Mouse (Mus musculus) B cell, adult 67 days (primary cell): ENCODE measurements around the gene Ly6g6d. TPM values are rescaled to one million over a fixed set of nuclear protein-coding genes. Genes with fewer than 3 reads are reported as not detected.

Experiments
- total RNA-seq, 2 experiments: library from RNA; stranded (reverse); gene quantifications; 4 replicates each; pipeline ENCODE4 v1.2.4; 2023

The Ly6g6d gene
- total RNA-seq, result not detected

DNA sequence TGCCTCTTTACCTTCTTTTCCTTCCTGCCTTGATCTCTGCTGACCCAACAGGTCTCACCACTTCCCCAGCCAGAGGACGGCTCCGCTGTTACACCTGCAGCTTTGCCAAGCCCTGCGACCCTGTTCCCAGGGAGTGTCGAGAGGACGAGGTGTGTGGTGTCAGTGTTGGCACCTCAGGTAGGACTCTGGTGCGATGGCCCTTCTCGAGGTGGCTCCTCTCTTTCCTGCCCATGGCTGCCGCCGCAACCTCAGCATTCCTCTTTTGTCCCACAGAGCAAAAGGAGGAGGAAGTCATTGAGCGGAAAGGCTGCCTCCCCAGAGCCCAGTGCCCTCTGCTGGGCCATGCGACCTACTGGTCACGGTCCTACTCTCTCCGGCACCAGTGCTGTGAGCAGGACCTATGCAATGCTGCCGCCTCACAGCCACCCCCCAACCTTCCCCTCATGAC, at the start of gene Ly6g6d:
Gene Ly6g6d (minus strand): TSS at position 280 of the 448 bp plus-strand sequence.

DNA sequence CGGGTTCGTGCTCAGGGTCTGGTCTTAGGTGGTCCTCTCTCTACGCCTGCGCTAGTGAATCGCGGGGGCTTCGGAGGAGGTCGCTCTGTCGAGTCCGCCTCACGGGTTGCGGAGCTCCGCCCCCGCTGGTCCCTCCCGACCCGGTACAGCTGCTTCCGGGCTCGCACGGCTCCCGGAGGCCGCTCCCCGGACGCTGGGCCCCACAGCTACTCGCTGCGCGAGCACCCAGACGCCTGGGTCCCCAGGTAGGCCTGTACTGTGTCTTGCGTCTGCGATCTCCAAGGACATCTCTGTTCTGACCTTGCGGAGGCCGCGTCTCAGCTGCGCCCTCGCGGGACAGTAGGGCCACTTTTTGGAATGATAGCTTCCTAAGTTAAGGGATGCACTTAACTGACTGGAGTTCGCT, 48.3 kb upstream of the Ly6g6d start, which contains the start of gene D17H6S53E:
Gene D17H6S53E (plus strand): TSS at position 168 of the 406 bp plus-strand sequence.

DNA sequence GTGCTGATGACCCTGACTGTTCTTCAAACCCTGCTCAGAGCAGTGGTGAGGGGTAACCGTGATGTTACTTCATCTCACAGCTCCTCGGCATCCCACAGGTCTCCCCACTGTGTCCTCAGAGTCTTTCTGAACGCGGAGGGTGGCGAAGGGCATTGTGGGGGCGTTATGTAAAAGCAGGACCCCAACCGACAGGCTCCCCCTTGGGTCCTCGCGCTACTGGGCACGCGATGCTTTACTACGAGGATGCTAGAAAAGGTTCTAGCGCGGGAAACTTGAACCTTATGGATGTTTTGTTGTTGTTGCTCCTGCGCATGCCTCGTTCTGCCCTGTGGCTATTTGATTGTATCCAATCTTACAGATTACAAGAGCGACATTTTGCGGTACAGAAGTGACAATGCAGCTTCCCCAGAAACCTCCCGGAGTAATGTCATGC, 44.0 kb upstream of the Ly6g6d start, which contains the start of gene Csnk2b:
Gene Csnk2b (minus strand): TSS at position 183 of the 433 bp plus-strand sequence.

DNA sequence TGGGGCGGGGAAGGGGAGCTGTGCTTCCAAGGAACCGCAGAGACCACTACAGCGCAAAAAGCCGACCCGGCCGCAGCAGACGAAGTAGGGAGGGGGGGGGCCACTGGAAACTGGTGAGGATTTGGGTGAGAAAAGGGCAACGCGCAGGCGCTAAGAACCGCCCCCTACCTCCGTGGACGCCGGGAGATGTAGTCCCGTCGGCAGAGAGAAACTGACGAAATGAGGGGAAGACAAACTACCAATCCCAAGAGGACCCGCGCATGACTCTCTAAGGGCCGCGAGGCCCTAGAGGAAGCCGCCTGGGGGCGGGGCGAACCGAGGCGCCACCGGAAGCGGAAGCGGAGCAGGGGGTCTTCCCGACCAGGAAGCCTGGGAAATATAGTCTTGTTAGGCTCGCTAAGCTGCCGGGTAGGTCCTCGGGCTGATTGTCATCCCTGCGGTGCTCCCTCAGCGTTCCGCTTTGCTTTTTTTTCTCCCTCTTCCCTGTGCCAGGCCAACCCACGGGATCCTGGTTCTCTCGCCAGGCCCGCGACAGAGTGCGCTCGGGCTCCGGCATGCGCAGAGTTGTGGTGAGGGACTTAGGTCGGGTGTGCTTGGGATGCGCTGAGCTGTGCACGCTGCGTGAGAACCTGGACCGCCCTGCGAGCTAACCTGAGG, 43.4 kb upstream of the Ly6g6d start, which contains the start of gene Gpank1:
Gene Gpank1 (plus strand): TSS at position 313 of the 657 bp plus-strand sequence.

DNA sequence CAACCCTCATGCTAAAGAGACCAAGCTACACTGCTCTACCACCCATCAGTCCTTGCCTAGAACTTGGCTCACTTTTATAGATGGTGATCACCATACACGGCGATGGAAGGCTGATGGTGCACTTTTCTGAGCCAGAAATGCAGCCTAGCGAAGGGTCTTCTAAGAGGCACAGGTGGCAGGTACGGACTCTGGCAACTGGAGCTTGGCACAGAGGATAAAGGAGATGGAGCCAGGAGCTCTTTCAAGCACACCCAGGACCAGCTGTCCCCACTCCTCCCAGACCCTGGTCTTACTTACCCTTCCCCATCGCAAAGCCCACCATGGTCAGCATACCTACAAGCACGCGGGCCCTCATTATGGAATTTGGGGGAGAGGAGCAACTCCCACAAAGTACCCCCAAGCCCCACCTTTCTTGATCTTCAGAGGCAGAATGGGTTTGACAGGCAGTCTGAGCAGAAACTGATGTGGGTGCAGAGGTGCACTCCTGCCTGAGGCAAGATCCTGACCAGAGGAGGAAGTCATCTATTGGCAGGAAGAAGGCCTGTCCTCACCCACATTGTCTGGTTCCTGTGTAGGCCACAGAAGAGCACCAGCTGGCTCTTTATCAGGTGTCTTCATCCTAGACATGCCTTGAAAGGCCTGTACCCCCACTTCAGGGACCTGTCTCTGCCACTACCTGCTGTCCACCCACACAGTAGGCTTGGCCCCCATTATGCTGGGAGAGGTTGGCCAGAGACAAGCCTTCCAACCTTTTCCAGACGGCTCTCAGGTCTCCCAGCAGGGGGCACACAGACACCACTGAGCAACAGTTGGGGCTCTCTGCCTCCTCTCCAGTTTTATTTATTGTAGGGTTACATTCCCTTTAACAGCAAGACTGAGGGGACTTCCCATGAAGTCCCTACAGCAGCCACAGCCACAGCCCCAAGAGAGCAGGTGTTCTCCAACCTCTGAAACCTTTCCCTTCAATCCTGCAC, 37.5 kb upstream of the Ly6g6d start, which contains the start of gene Ly6g5b:
Gene Ly6g5b (minus strand): TSS at position 383 of the 974 bp plus-strand sequence.

DNA sequence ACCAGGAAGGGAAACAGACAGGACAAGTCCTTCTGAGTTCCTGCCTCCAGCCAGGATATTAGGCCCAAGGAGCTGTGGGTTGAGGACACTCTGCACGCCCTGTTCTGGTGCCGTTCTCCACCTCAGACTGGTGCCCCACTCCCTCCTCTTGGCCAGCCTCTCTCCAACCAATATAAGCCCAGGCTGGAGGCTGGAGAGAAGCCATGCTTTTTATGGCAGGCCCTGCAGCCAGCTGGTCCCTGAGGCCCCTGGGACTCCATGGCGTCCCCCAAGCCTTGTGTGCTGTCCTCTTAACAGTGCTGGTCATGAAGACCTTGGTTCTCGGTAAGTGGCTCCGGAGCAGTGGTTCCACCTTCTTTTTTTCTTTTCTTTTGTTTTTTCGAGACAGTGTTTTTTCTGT, 30.2 kb upstream of the Ly6g6d start, which contains the start of gene Ly6g5c:
Gene Ly6g5c (plus strand): TSS at position 183 of the 400 bp plus-strand sequence.

DNA sequence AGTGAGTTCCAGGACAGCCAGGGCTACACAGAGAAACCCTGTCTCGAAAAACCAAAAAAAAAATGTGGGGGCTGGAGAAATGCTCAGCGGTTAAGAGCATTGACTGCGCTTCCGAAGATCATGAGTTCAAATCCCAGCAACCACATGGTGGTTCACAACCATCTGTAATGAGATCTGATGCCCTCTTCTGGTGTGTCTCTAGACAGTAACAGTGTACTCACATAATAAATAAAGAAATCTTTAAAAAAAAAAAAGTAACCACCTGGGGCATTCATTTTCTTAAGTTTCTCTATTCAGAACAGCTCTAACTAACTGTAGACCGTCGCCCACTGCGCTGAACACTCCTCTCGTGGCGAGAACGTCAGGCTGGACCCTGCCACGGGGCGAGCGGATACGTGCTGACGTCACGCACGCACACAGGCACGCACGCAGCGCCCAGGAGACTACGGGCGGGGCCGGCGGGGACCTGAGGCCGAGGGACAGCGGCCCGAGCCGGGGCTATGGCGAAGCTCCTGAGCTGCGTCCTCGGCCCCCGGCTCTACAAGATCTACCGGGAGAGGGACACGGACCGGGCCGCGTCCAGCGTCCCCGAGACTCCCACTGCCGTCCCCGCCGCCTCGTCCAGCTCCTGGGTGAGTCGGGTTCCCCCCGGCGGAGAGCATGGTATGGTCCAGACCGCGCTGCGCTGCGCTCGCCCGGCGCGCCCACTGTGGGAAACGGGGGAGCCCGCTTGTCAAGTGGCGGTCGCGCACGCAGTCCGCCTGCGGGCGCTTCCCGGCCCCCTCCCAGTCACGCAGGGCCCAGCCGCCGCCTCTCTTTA, 11.2 kb upstream of the Ly6g6d start, which contains the start of gene Abhd16a:
Gene Abhd16a (plus strand): TSS at position 439 of the 820 bp plus-strand sequence.

DNA sequence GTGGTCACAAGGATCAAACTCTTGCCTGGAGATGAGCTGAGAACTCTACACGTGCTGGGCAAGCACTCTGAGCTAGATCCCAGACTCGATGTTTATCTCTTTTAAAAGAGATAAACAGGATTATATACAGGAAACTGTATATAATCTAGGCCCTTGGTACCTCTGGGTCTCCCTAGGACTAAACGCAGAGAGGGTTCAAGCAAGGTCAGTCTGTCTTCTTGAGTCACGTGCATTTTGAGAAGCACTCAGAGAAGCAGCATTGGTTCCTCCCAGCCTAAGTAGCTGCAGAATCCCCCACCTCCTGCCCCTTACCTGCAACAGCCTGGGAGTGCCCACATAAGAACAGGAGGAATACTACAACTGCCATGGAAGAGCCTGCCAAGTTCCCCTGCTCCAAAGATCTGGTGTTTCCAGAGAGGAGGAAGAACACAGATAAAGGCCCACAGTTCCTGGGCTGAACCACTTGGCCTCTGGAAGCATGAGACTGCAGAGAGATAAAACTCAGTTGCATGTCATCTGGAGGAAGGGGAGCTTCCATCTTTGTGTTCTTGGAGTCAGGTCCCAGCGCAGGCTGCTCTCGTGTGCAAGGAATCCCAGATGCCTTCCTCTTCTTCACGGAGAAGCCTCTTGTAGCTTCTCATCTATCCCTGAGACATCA, 7.5 kb upstream of the Ly6g6d start, which contains the start of gene Ly6g6f:
Gene Ly6g6f (minus strand): TSS at position 403 of the 658 bp plus-strand sequence.

DNA sequence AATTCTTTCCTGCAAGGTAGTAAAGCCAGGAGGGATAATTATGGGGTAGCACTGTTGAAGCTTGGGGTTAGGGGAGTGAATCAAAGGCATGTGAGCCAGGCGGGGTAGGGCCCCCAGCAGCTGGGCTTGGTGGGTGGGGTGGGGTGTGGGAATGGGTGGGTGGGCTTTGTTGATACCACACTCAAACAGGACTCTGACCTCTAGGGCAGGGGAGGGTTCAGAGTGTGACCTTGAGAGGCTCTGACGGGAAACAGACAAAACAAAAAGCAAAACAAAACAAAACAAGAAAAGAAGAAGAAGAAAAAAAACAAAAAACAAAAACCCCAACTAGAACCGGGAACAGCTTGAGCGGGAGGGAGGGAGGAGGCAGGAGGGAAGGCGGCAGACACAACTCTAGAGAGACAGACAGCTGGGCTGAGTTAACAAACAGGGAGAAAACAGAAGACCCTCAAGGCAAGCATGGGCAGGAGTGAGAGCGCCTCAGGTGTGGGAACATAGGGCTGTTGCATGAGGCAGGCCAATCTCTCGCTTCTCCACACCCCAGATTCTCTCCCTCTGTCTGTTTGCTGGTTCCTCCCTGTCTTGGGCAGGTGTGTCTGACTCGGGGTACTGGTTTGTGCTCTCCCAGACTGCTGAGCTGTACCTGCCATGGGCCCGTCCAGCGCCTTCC, 1.2 kb downstream of the Ly6g6d start, which contains the start of gene Ly6g6e:
Gene Ly6g6e (plus strand): TSS at position 396 of the 670 bp plus-strand sequence.

DNA sequence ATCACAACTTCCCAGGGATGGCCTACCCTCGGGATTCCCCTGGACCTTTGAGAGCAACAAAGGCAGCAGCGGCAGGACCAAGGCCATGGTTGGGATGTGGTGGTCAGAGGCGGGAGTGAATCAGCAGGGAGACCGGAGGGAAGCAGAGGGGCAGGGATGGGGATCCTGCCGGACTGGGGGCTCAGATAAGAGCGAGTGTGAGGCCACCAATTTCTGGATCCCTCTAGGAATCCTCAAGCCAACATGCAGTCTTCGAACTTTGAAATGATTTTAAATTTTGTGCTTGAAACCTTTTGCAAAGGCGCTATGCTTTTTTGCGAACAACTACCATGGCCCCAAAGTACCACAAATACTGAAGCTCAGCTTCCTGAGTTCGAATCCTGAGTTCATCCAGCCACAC, 11.8 kb downstream of the Ly6g6d start, which contains the start of gene Mpig6b:
Gene Mpig6b (minus strand): TSS at position 101 of the 400 bp plus-strand sequence.

DNA sequence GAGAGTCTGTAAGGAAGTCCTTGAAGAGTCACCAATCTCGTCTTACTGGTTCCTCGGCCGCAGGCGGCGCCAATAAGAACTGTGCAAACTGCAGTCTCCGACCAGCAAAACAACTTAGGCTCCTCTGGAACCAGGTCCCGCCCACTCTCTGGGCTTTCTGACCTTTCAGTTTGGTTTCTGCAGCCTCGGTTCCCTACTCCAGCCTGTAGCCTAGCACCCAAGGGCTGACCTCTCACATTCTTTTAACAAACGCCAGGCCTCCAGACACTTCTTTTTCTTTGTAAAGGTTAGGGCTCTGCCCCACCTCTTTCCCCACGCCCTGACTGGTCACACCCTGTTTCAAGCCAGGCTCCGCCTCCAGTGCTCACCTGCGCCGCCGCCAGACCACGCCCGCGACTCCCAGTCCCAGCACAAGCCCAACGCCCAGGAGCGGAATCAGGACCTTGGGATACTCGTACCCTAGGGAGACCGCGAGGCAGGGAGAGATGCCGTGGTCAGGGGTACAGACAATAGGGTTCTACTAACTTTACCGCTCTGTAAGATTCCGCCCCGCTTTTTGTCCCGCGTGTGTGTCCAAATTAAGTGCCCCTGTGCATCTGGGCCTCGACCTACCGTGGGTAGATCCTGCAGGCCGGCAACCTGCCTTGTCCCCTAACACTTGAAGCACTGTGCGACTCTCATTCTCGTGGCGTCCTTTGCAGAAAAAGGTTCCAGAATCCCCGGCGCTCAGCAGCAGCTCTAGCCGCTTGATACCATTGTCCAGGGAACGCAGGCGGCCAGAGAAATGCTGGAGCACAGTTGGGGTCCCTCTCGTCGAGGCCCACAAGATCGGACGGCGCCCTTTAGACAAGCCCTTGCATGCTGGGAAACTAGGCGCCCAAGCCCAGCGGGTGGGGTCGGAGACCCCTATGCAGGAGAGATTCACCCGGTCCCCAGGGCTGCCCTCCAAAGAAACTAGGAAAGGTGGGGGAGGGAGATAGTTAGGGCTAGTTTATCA, 12.6 kb downstream of the Ly6g6d start, which contains the start of gene Ly6g6c:
Gene Ly6g6c (plus strand): TSS at position 438 of the 997 bp plus-strand sequence.

DNA sequence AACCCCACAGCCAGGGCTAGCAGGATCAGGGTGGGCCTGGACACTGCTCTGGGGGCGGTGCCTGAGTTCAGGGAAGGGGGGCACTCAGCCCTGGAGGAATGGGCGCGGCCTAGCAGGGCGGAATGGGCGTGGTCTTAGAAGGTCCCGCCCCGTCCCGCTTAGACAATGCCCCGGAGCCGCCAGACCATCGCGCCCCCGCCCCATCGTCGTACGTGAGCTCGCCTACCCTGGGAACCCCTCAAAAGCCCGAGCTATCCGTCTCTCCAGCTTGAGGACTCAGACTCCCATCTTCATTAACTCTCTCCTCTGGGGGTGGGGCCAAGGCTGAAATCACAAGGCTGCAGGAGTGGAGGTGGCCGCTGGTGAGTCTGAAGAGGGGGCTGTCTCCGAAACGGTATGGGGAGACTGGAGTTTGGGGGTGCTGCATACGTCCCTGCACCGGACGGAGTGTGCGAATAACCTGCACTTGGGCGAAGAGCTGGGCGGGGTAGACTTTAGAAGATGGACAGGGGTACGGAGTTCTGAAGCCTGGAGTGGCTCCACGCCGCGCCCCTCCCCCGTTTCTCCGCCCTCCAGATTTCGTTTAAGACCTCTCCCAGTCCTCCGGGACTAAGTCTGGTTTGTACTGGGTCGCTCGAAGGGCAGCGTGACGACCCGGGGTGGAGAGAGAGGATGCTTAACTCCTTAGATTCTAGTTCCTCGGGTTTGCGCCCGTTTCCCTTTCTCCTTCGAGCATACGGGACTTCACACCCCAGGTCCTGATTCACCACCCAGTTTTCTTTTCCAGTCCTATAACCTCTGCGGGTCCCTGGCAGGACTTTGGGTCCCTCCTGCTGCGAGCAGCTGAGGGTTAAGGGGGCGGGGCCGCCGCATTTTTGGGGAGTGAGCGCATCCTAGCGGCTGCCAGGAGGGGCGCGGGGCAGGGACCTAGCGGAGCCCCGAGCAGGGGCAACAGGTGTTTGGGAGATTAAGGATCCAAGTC, 18.7 kb downstream of the Ly6g6d start, which contains the start of gene Ddah2:
Gene Ddah2 (plus strand): TSS at position 125 of the 982 bp plus-strand sequence.

DNA sequence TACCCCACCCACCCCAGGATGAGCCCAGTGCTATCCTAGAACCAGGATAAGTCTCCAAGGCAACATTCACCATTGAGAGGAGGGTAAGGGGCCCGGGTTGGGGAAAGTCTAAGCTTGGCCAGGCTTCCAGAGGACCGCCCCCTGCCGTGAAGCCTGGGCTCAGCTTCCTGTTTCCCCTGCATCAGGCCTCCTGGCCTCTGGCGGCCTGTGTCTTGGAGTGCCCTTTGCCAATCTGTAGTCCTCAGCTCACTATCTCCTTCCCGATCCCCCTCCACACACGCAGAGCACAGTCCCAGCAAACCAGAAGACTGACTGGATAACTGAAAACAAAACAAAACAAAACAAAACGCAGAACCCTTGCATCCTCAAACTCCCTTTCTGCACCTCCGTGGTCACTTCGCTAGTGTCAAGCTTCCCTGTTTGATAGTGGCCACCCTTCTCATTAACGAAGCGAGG, 28.3 kb downstream of the Ly6g6d start, which contains the start of gene Clic1:
Gene Clic1 (plus strand): TSS at position 406 of the 456 bp plus-strand sequence.

DNA sequence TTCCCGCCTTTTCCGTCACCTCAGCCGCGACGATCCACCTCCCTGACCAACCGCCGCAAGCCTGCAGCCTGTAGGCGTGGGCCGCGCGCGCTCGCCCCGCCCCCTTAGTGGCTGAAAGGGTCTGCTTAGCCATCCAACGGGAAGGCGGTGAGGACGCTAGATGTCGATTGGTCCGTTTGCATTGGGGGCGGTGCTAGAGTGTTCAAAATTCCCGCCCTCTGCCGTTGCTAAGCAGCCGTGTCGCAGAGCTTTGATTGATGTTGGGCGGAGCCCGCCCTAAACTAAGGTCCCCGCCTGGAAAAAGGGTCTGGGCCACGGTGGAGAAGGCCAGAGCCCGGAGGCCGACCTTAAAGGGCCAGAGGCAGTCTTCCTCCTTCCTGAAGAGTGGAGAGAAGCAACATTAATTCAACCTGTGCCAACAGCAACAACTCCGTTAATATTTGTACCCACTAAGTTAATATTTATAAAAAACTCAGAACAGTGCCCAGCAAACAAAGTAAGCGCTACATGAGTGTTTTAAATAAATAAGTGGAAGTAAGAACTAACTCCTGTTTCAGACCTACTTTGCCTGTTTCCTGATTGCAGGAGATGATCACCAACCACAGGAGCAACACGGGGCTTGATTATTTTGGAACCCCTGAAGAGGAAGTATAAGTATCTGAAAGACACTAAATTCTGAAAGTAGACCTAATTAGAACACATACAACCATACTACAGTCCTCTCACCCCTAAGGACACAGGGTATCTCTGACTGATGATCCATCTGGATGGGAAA, 31.0 kb downstream of the Ly6g6d start, which contains the start of gene Msh5:
Gene Msh5 (minus strand): TSS at position 65 of the 775 bp plus-strand sequence.

DNA sequence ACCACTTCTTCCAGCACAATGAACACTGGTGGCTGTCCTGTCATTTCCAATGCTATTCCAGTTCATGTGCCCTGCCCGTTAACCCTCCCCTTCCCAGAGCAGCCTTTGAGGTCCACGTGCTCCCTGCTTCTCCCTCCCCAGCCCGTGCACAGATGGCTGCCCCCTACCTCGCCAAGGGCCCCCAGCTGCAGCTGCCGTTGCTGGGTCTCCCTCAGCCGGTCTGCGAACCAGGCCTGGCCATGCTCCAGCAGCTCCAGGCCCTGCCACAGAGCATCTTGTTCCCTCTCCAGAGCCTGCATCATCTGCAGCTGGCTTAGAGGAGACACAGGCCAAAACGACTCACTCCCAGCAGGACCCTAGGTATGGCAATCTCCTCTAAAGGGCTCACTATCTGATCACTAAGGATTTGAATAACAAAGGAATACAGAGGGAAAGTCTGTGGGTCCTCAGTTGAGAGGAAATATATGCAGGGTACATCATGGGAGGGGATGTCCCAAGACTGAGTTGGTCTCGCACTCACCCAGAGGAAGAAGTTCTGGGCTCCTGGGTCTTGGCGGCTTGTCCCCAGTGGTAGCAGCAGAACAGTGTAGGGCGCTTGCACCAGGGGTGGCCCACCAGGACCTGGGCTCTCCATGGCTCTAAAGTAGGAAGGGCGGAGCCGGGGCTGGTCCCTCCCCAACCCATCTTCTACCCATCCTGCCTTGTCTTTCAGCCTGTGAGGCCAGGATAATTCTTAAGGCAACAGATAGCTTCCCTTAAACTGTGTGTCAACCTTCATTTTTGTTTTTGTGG, 50.4 kb downstream of the Ly6g6d start, which contains the start of gene Sapcd1:
Gene Sapcd1 (minus strand): TSS at position 740 of the 792 bp plus-strand sequence.

